Mouse (Mus musculus) limb, embryonic 10.5 days (tissue): ENCODE measurements around the gene Adgrf1. TPM values are rescaled to one million over a fixed set of nuclear protein-coding genes. Genes with fewer than 3 reads are reported as not detected.
"Not testable (repeated sequence)": the region's sequence is repeated elsewhere in the genome, so short reads cannot be mapped to it uniquely, and the experiment has no call there.

Experiments used
- DNase-seq: peaks from one replicate; pipeline ENCODE4 v3.0.0-alpha.2; 2017; ENCODE audit warnings: low spot score
- H3K27ac ChIP-seq: fragments of 300-500 bp; sonication (generic); 2 replicates; pipeline ENCODE4 v1.5.1; 2016; ENCODE audit warnings: mild to moderate bottlenecking
- H3K27me3 ChIP-seq: fragments of 300-500 bp; sonication (generic); 2 replicates; pipeline ENCODE4 v1.6.1; 2016; ENCODE audit warnings: low read depth, mild to moderate bottlenecking; ENCODE audit not compliant: poor library complexity, severe bottlenecking
- H3K36me3 ChIP-seq: fragments of 300-500 bp; sonication (generic); 2 replicates; pipeline ENCODE4 v1.6.1; 2016; ENCODE audit warnings: mild to moderate bottlenecking, moderate library complexity
- H3K4me1 ChIP-seq: fragments of 300-500 bp; sonication (generic); 2 replicates; pipeline ENCODE4 v1.6.1; 2016
- H3K4me3 ChIP-seq: fragments of 300-500 bp; sonication (generic); 2 replicates; pipeline ENCODE4 v1.5.1; 2016; ENCODE audit warnings: mild to moderate bottlenecking, moderate library complexity
- H3K9me3 ChIP-seq: fragments of 300-500 bp; sonication (generic); replicated peaks from 2 replicates; pipeline ENCODE4 v1.6.1; 2016; ENCODE audit warnings: mild to moderate bottlenecking
- WGBS: fragments of 180-500 bp; shearing (Covaris S2); methylation state at CpG from one replicate; pipeline ENCODE4 v1.1.7; 2016; 5-methylcytosine and 5-hydroxymethylcytosine counted together
- polyA plus RNA-seq: library from polyadenylated mRNA; unstranded; fragments of >200 nt; fragmentation: Nextera tagmentation; extraction: Ambion mirVana; gene quantifications from 2 replicates; pipeline ENCODE4 v1.2.1, GENCODE M21; 2016

Gene Adgrf1
- polyA plus RNA-seq, 1 experiment from 2014 or later: not detected

DNA sequence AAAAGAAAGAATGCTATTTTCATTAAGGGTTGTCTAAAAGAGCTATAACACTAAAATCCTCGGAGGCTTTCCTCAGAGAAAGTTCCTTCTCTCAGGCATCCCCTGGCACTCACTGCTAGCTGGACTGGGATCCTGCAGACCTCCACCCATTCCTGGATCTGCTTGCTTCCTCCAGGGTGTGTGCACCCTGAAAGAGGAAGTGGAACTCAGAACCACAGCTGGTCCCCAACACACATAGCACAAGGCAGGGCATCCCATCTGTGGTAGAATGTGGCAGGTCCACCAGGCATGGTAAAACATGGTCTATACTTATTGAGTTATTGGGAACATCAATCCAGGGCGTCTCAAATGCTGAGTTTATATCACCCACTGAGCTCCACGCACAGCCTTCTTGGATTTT lies 68.2 kb downstream of the Adgrf1 start:
- no peaks in the 10 kb centered on the region for H3K36me3 ChIP-seq
- WGBS: 89% methylated on average over 3 of the region's 3 CpGs
- H3K9me3 ChIP-seq: no peaks in the 10 kb centered on the region
- H3K4me1 ChIP-seq: peaks cover 10% of the 10 kb centered on the region; the same call in 1 of the 2 replicates
- no peaks in the 10 kb centered on the region for H3K27me3 ChIP-seq
- no peak overlapping the region for H3K27ac ChIP-seq
- no peak for DNase-seq
- H3K4me3 ChIP-seq: no peak overlapping the region

DNA sequence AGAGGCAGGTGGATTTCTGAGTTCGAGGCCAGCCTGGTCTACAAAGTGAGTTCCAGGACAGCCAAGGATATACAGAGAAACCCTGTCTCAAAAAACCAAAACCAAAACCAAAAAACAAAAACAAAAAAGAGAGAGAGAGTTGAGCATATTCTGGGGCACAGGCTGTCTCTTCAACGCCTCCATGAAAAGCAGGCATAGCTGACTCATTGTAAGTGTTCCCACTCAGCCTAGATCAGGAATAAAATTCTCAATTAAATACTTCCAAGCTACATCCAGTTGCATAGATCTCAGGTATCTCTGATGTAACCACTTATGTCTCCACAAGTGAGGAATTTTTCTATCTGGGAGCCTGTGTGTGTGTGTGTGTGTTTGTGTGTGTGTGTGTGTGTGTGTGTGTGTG lies 76.4 kb downstream of the Adgrf1 start:
- H3K9me3 ChIP-seq, H3K27me3 ChIP-seq, H3K36me3 ChIP-seq, H3K4me3 ChIP-seq, H3K4me1 ChIP-seq, DNase-seq, H3K27ac ChIP-seq: not testable (repeated sequence)
- 90% methylated on average over 2 of the region's 2 CpGs for WGBS

DNA sequence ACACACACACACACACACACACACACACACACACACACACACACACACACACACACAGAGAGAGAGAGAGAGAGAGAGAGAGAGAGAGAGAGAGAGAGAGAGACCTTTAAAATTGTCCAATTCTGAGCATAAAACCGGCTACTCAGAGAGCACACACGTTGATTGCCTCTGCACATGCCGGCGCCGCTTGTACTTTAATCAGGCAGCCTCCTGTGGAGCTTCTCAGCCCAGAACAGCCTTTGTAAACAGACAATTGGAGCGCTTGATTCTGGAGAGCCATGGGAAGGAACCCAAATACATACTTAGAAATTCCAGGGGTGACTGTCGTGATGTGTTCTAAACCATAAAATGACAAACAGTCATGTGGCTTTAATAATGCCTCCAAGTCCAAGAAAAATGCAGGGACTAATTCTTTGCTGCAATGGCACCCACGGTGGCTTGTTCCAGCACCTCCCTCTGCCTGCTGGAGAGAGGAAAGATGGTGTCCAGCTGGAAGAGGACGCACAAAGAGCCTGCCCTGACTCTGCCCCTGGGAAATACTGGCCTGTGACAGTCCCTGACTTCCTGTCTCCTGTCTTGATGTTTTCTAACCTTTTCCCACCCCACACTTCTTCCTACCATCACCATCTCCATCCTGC lies 87.9 kb downstream of the Adgrf1 start:
- 39% methylated on average over 9 of the region's 9 CpGs for WGBS

DNA sequence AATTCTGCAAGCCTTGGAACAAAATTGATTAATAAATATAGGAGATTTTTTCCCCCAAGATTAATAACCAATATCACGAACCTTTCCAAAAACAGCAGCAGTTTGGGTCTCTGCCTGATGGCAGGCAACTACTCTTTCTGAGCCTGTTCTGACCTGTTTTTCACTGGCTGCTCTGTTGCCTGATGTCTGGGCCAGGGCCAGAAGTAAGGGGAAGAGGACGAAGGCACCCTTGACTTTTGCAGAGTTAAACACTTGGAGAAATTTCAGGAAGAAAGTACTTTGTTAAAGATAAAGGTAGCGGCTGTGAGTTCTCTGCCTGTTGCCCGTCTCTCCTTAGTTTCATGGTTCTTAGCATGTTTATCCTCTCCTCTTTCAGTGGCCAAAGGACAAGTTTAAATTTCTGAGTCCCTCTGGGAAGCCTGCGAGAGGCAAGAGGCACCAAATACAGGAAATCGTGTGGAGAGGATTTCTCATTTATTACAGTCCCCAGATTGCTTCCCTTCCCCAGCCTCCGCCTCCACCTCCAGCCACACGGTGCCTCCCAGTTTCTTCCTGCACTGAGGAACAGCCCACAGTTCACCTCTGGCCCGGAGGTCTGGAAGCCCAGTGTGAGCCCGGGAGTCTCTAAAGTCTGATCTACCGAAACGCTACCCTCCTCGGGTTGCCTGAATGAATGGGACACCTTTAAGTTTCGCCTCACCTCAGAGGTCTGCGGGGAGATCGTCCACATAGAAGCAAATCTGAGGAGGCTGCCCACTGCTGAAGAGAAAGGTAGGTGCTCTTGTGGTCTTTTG lies 89.9 kb downstream of the Adgrf1 start, which contains the start of gene Adgrf5:
Gene Adgrf5, plus strand, starts transcription at position 626 of the 794 bp plus-strand sequence.
- Histone ChIP-seq H3K36me3 (no peaks in the 10 kb centered on the region), H3K27ac (peak within 1 kb of the TSS; percentile 56; the same call in 1 of the 2 replicates)

More for the DNA sequence above, 87.9 kb downstream of the Adgrf1 start:
- peaks cover 22% of the 10 kb centered on the region for H3K4me1 ChIP-seq
- H3K36me3 ChIP-seq: no peaks in the 10 kb centered on the region
- no peaks in the 10 kb centered on the region for H3K27me3 ChIP-seq
- H3K9me3 ChIP-seq: no peaks in the 10 kb centered on the region
- DNase-seq: no peak
- 0 out of 2 replicates have a peak overlapping the region, but pooled peaks have one; percentile 5 for H3K27ac ChIP-seq
- H3K4me3 ChIP-seq: no peak overlapping the region

DNA sequence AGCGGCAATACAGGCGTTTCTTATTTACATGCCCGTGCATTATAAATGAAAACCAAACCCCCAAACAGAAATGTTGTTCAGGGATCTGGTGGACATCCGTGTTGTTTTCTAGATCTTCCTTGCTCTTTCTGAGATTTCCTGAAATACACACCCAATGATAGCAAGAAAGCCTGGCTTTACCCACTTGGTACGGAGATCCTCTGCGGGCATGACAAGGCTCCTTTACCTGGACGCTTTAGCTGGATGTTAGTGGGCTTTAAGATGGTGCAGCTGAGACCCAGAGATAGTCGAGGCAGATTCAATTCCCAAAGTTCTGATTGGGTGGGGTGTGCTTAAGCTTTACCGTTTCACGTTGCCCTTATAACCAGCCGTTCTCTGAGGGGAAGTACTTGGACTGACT lies 90.9 kb downstream of the Adgrf1 start:
- Histone ChIP-seq H3K36me3 (no peaks in the 10 kb centered on the region), H3K27ac (0 out of 2 replicates have a peak overlapping the region, but pooled peaks have one; percentile 56), H3K4me3 (peak overlapping the region; percentile 15; the same call in 1 of the 2 replicates), H3K27me3 (no peaks in the 10 kb centered on the region), H3K9me3 (no peaks in the 10 kb centered on the region), H3K4me1 (peaks cover 22% of the 10 kb centered on the region)
- 82% methylated on average over 11 of the region's 11 CpGs for WGBS
- no peak for DNase-seq

More for the DNA sequence above, 89.9 kb downstream of the Adgrf1 start, which contains the start of gene Adgrf5:
- Histone ChIP-seq H3K4me1 (peaks cover 22% of the 10 kb centered on the region), H3K27me3 (no peaks in the 10 kb centered on the region), H3K9me3 (no peaks in the 10 kb centered on the region), H3K4me3 (peak within 1 kb of the TSS; percentile 15; the same call in 1 of the 2 replicates)
- DNase-seq: no peak
- WGBS: 65% methylated on average over 16 of the region's 16 CpGs

DNA sequence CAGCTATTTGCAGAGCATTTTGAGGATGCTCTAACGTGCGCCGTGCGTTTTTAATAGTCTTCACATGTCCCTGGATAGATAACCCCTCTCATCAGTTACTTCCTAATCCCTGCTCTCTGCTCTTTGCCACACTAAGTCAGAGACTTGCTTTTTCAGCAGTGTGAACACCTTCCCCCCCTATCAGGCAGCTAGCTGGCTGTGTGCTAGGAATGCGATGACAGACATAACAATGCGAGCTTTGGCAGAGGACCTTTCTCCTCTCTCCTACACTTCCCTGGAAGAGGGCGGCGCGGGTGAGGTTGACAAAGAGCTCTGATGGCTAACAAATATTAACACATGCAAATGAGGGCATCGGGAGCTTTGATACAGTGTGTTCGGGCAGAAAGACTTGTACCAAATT lies 92.2 kb downstream of the Adgrf1 start:
- no peak overlapping the region for H3K4me3 ChIP-seq
- no peaks in the 10 kb centered on the region for H3K36me3 ChIP-seq
- 74% methylated on average over 11 of the region's 11 CpGs for WGBS
- no peak for DNase-seq
- peaks cover 22% of the 10 kb centered on the region for H3K4me1 ChIP-seq
- no peak overlapping the region for H3K27ac ChIP-seq
- no peaks in the 10 kb centered on the region for H3K27me3 ChIP-seq
- no peaks in the 10 kb centered on the region for H3K9me3 ChIP-seq

DNA sequence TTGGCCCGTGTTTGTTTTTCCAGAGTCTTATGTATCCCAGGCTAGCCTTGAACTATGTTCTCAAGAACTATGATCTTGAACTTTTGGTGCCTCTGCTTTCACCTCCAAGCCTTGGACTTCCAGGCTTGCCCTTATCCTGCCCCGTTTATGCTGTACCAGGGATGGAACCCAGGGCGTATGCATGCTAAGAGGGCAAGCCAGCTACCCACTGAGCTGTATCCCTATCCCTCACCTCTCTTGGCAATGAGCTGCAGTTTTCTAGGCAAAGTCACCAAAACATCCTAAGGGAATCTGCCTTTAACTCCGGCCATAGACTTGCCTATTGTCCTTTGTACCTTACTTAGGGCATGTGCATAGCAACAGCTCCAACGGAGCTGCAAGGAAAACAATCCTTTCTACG lies 92.8 kb downstream of the Adgrf1 start:
- no peaks in the 10 kb centered on the region for H3K36me3 ChIP-seq
- H3K4me1 ChIP-seq: peaks cover 18% of the 10 kb centered on the region
- DNase-seq: no peak
- no peaks in the 10 kb centered on the region for H3K9me3 ChIP-seq
- H3K4me3 ChIP-seq: no peak overlapping the region
- H3K27ac ChIP-seq: no peak overlapping the region
- WGBS: 75% methylated on average over 6 of the region's 6 CpGs
- H3K27me3 ChIP-seq: no peaks in the 10 kb centered on the region

DNA sequence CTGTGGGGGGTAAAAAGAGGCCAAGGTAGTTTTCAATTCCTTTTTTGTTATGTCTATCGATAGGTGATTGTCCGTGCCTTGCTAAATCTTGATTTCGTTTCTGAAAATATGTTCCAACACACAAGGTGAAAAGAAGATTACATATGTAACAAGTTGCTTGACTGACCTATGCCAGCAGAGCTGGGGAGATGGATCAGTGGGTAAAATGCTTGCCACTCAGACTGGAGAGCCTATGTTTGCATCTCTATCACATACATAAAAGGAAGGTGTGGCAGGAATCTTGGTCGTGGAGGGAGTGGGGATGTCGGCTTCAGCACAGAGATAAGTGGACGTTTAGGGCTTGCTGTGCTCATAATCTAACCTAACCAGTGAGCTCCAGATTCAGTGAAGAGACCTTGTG lies 93.8 kb downstream of the Adgrf1 start:
- 68% methylated on average over 6 of the region's 6 CpGs for WGBS
- no peaks in the 10 kb centered on the region for H3K9me3 ChIP-seq
- no peaks in the 10 kb centered on the region for H3K36me3 ChIP-seq
- no peak overlapping the region for H3K27ac ChIP-seq
- peaks cover 10% of the 10 kb centered on the region for H3K4me1 ChIP-seq
- no peaks in the 10 kb centered on the region for H3K27me3 ChIP-seq
- no peak overlapping the region for H3K4me3 ChIP-seq
- DNase-seq: no peak

DNA sequence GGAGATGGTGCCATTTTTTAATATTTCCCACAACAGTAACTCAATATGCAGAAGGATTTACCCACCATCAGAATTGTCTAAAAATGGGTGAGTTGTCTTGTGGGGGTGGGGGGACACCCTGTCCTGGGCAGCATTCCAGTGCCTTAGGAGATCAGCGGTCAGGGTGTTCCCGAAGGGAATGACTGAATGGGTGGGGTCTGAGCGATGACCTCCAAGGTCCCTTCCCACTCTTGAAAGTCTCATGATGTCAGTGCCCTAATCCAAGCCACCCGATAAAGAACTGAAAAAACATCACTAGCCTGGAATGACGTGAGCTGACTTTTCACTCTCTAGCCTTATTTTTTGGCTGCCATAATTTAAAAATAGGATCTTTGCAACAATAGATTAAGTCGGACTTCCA lies 95.2 kb downstream of the Adgrf1 start:
- no peak overlapping the region for H3K4me3 ChIP-seq
- no peak overlapping the region for H3K27ac ChIP-seq
- no peaks in the 10 kb centered on the region for H3K27me3 ChIP-seq
- H3K36me3 ChIP-seq: no peaks in the 10 kb centered on the region
- H3K9me3 ChIP-seq: no peaks in the 10 kb centered on the region
- no peak for DNase-seq
- H3K4me1 ChIP-seq: peaks cover 3% of the 10 kb centered on the region
- 85% methylated on average over 6 of the region's 6 CpGs for WGBS

DNA sequence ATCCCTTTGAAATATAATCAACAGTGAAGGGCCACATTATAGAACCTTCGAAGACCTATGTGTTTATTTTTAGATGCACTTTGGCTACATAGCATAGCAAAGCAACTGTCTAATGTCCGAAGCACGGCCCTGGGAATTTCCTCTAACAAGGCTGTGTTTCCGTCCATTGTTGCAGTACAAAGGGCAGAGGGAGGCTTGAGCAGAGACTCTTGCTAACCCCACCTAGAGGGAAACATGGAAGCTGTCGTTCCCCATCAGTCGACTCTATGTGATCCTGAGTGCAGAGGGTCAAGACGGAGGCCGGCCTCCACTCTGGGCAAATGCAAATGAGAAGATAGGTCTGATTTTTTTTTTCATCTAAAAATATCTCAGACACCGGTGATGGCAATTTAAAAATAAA lies 96.4 kb downstream of the Adgrf1 start:
- WGBS: 86% methylated on average over 9 of the region's 9 CpGs
- no peaks in the 10 kb centered on the region for H3K9me3 ChIP-seq
- no peak overlapping the region for H3K4me3 ChIP-seq
- no peaks in the 10 kb centered on the region for H3K36me3 ChIP-seq
- no peaks in the 10 kb centered on the region for H3K4me1 ChIP-seq
- no peaks in the 10 kb centered on the region for H3K27me3 ChIP-seq
- DNase-seq: no peak
- no peak overlapping the region for H3K27ac ChIP-seq

DNA sequence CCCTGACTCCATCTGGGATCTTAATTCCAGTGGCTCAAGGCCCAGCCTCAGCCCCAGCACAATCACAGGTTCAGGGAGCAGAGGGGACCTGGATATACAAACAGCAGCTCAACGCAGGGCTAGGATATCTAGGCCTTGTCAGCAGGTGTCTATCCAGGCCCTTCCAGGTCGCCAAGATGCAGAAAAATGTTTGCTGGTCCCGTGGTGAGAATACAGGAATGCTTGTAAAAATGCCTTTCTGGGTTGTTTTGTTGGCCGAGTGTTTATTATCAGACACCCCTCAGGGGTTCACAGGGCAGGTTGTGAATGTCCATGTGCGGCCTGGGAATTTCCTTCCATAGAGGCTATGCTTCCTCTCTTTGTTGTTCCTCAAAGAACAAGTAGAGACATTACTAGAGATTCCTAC lies 98.0 kb downstream of the Adgrf1 start:
- 59% methylated on average over 5 of the region's 5 CpGs for WGBS
- no peaks in the 10 kb centered on the region for H3K36me3 ChIP-seq
- no peak overlapping the region for H3K27ac ChIP-seq
- no peaks in the 10 kb centered on the region for H3K27me3 ChIP-seq
- no peaks in the 10 kb centered on the region for H3K4me1 ChIP-seq
- no peak for DNase-seq
- no peaks in the 10 kb centered on the region for H3K9me3 ChIP-seq
- H3K4me3 ChIP-seq: no peak overlapping the region

DNA sequence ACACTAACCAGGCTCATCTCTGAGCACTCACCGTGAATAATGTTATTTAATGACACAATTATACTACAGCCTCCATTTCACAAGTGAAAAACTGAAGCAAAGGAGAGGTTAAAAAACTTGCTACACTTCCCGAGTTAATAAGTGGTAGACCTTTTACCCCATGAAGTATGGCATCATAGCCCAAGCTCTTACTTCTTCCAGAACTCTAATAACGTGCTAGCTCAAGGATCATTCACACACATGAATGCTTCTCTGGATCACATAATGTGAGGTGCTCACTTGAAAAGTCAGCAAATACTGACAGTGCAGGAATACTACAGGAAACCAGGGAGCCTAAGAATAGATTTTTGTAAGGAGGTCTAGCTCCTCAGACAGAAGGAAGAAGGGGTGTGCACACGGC lies 102.5 kb downstream of the Adgrf1 start:
- Histone ChIP-seq H3K27ac (no peak overlapping the region), H3K36me3 (no peaks in the 10 kb centered on the region), H3K4me3 (no peak overlapping the region), H3K9me3 (no peaks in the 10 kb centered on the region), H3K4me1 (no peaks in the 10 kb centered on the region), H3K27me3 (no peaks in the 10 kb centered on the region)
- DNase-seq: no peak
- 89% methylated on average over 4 of the region's 4 CpGs for WGBS

DNA sequence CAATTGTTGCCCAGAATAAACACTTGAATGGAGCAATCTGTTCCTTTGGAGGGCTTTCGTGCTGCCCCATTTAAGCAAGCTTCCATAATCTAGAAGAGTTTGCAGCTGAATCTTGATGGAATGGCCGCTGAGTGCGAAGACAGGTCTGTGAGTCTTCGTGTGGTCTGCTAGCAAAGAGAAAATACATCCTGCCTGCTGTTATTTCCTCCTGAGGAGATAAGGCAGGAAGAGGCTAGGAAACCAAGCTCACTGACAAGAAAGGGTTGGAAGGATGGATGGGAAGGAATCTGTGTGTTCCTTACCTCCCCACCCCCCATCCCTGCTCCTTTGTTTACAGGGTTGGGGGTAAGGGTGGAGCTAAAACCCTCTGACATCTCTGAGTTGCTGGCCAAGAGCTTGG lies 103.9 kb downstream of the Adgrf1 start:
- Histone ChIP-seq H3K36me3 (no peaks in the 10 kb centered on the region), H3K27me3 (no peaks in the 10 kb centered on the region), H3K4me1 (no peaks in the 10 kb centered on the region), H3K4me3 (no peak overlapping the region), H3K27ac (no peak overlapping the region), H3K9me3 (no peaks in the 10 kb centered on the region)
- WGBS: 69% methylated on average over 4 of the region's 4 CpGs
- no peak for DNase-seq
